Mouse (Mus musculus) G1E (cell line): ENCODE results near the gene Dmpk. TPM values are rescaled to one million over a fixed set of nuclear protein-coding genes. Genes with fewer than 3 reads are reported as not detected.
"Not testable (repeated sequence)": the region's sequence is repeated elsewhere in the genome, so short reads cannot be mapped to it uniquely, and the experiment has no call there.

Source experiments
- ATAC-seq: 2 replicates; pipeline ENCODE4 v1.8.0; 2016; ENCODE audit warnings: mild to moderate bottlenecking; ENCODE audit not compliant: insufficient number of reproducible peaks, poor library complexity, low FRiP score, severe bottlenecking; ENCODE audit errors: extremely low read depth
- DNase-seq: peaks from one replicate; pipeline ENCODE4 v3.0.0; 2012; ENCODE audit warnings: low spot score
- H3K27me3 ChIP-seq: 2 replicates; pipeline ENCODE4 v1.6.1; 2012; ENCODE audit warnings: mild to moderate bottlenecking, low read length, inconsistent platforms; ENCODE audit not compliant: insufficient read depth
- H3K36me3 ChIP-seq: replicated peaks from 2 replicates; pipeline ENCODE3; 2012; ENCODE audit warnings: mild to moderate bottlenecking, inconsistent platforms
- H3K4me1 ChIP-seq: 2 replicates; pipeline ENCODE4 v1.6.1; 2012; ENCODE audit warnings: low read depth, low read length, inconsistent platforms, mixed read lengths; ENCODE audit not compliant: insufficient read depth
- H3K4me3 ChIP-seq: 2 replicates; pipeline ENCODE4 v1.5.1; 2012; ENCODE audit warnings: low read depth, mild to moderate bottlenecking, inconsistent platforms, low read length, moderate library complexity, mixed read lengths
- H3K9me3 ChIP-seq: replicated peaks from 2 replicates; pipeline ENCODE4 v1.6.1; 2012; ENCODE audit warnings: inconsistent platforms
- CTCF ChIP-seq: IDR thresholded peaks from 2 replicates; pipeline ENCODE4 v1.5.1; 2012; ENCODE audit warnings: low read depth, low read length, inconsistent platforms, mixed read lengths
- GATA1 ChIP-seq: IDR thresholded peaks from 2 replicates; pipeline ENCODE4 v1.6.1; 2012; ENCODE audit warnings: borderline replicate concordance, low read length, inconsistent platforms, mixed read lengths
- GATA2 ChIP-seq: IDR thresholded peaks from 2 replicates; pipeline ENCODE4 v1.6.1; 2012; ENCODE audit warnings: low read depth, low read length, inconsistent platforms, borderline replicate concordance
- POLR2AphosphoS5 ChIP-seq: IDR thresholded peaks from 2 replicates; pipeline ENCODE4 v1.6.1; 2012; ENCODE audit warnings: low read depth, low read length, inconsistent platforms; ENCODE audit not compliant: insufficient replicate concordance
- TAL1 ChIP-seq: conservative IDR thresholded peaks from 2 replicates; pipeline ENCODE4 v1.6.1; 2012; ENCODE audit warnings: low read depth, low read length, inconsistent platforms, mixed read lengths
- polyA plus RNA-seq: library from polyadenylated mRNA; stranded (reverse); fragments of >175 nt; gene quantifications from 2 replicates; pipeline ENCODE4 v1.2.3, GENCODE M21; 2012
- total RNA-seq, 2 experiments: library from RNA; stranded (forward) in 1 of 2; stranded (reverse) in 1 of 2; fragments of 200-1000 nt in 1 of 2; fragments of >200 nt in 1 of 2; fragmentation: Nextera tagmentation in 1 of 2; gene quantifications; 2 replicates each; pipeline ENCODE4 v1.2.3; 2014 to 2017

Dmpk gene
- total and polyA plus RNA-seq, 3 experiments, result 7.3 to 82.1 (median 27.5) TPM

DNA sequence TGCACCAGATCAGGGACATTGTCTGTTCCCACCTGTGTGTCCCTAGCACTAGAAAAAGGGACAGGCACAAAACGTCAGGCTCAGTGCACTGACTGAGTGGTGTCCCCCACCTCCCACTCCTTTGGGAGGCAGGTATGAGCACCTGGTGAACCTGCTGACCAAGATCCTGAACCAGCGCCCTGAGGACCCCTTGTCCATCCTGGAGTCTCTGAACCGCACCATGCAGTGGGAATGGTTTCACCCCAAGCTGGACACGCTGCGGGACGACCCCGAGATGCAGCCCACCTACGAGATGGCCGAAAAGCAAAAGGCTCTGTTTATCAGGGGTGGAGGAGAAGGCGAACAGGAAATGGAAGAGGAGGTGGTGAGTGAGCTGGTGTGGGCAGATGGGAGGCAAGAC lies 26.2 kb upstream of the Dmpk start:
- peaks cover 63% of the 10 kb centered on the region for H3K36me3 ChIP-seq
- ATAC-seq, result no peak
- no peaks in the 10 kb centered on the region for H3K9me3 ChIP-seq
- H3K4me1 ChIP-seq, result no peaks in the 10 kb centered on the region
- no peak for DNase-seq
- TF ChIP-seq GATA2, result no peak
- TF ChIP-seq GATA1, result no peak
- no peak for TF ChIP-seq POLR2AphosphoS5
- no peak for TF ChIP-seq CTCF
- no peak for TF ChIP-seq TAL1
- no peak overlapping the region for H3K4me3 ChIP-seq
- H3K27me3 ChIP-seq, result peaks cover 3% of the 10 kb centered on the region; the same call in 1 of the 2 replicates

DNA sequence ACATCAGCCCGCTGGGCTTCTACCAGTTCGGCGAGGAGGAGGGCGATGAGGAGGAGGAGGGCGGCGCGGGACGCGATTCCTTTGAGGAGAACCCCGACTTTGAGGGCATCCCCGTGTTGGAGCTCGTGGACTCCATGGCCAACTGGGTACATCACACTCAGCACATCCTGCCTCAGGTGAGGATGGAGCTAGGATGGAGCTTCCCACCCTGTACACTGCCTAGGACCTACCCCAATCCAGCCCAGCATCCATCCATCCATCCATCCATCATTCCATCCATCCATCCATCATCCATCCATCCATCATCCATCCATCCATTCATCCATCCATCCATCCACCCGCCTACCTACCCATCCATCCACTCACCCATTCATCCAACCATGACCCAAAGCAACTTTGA lies 17.8 kb upstream of the Dmpk start:
- TF ChIP-seq POLR2AphosphoS5 (no peak), CTCF (no peak), GATA1 (no peak), TAL1 (no peak)
- H3K27me3 ChIP-seq, result peaks cover 32% of the 10 kb centered on the region

DNA sequence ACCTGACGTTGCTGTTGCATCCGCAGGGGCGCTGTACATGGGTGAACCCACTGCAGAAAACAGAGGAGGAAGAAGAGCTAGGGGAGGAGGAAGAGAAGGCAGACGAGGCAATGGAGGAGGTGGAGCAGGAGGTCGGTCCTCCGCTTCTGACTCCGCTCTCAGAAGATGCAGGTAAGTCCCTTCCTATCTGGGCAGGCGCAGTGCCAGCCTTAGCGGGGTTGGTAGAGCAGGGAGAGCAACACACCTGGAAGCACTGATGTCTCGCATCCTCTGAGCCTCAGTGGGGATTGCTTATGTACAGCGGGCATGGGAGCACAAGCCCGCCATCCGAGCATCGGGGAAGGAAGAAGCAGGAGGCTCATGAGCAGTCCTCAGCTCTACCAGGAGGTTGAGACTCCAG lies 16.6 kb upstream of the Dmpk start:
- TF ChIP-seq CTCF, result no peak
- TF ChIP-seq GATA1, result no peak
- no peak for TF ChIP-seq POLR2AphosphoS5
- no peak for TF ChIP-seq GATA2
- no peak for TF ChIP-seq TAL1
- Histone ChIP-seq H3K27me3 (peaks cover 32% of the 10 kb centered on the region), H3K36me3 (no peaks in the 10 kb centered on the region), H3K4me3 (no peak overlapping the region), H3K4me1 (peaks cover 5% of the 10 kb centered on the region), H3K9me3 (no peaks in the 10 kb centered on the region)
- ATAC-seq, result no peak
- no peak for DNase-seq

More for the DNA sequence above, 17.8 kb upstream of the Dmpk start:
- peaks cover 5% of the 10 kb centered on the region for H3K4me1 ChIP-seq
- no peak overlapping the region for H3K4me3 ChIP-seq
- DNase-seq, result no peak
- H3K36me3 ChIP-seq, result no peaks in the 10 kb centered on the region
- no peak for ATAC-seq
- no peaks in the 10 kb centered on the region for H3K9me3 ChIP-seq

DNA sequence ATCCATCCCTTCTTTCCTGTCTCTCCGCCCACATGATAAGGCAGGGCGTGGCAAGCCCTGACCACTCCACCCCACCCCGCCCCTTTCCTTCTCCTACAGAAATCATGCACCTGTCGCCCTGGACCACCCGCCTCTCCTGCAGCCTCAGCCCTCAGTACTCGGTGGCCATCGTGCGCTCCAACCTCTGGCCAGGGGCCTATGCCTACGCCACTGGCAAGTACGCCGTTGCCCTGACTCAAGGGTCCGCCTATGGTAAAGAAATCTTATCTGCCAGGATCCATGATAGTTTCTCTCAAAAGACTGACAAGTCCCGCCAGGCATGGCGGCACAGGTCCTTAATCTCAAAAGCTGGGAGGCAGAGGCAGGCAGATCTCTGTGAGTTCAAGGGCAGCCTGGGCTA lies 15.7 kb upstream of the Dmpk start:
- TF ChIP-seq GATA1 (no peak), TAL1 (no peak), CTCF (no peak), POLR2AphosphoS5 (no peak), GATA2 (no peak)
- ATAC-seq (no peak), DNase-seq (no peak)
- Histone ChIP-seq H3K4me1 (peaks cover 5% of the 10 kb centered on the region), H3K9me3 (no peaks in the 10 kb centered on the region), H3K4me3 (no peak overlapping the region), H3K36me3 (no peaks in the 10 kb centered on the region), H3K27me3 (peaks cover 31% of the 10 kb centered on the region)

DNA sequence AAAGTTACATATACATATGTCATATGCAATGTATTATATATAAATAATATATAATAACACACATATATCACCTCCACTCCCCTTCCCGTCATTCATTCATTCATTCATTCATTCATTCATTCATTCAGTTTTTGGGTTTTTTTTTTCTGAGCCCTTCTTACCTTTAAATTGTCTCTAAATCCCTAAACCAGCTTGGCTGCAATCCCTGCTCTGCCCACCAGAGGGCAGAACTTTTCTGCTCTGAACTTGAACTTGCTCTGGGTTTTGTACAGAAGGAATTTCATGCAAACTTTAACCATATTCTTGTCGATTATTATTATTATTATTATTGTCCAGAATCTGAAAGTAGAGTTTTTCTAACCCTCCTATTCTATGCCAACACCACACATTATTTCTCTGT lies 14.9 kb upstream of the Dmpk start:
- Histone ChIP-seq H3K4me3 (no peak overlapping the region), H3K4me1 (peaks cover 6% of the 10 kb centered on the region), H3K9me3 (no peaks in the 10 kb centered on the region), H3K36me3 (no peaks in the 10 kb centered on the region), H3K27me3 (peaks cover 31% of the 10 kb centered on the region)
- no peak for ATAC-seq
- no peak for TF ChIP-seq TAL1
- peak; percentile 49; the same call in 1 of the 2 replicates for TF ChIP-seq CTCF
- TF ChIP-seq GATA2, result no peak
- no peak for TF ChIP-seq POLR2AphosphoS5
- TF ChIP-seq GATA1, result no peak
- no peak for DNase-seq

DNA sequence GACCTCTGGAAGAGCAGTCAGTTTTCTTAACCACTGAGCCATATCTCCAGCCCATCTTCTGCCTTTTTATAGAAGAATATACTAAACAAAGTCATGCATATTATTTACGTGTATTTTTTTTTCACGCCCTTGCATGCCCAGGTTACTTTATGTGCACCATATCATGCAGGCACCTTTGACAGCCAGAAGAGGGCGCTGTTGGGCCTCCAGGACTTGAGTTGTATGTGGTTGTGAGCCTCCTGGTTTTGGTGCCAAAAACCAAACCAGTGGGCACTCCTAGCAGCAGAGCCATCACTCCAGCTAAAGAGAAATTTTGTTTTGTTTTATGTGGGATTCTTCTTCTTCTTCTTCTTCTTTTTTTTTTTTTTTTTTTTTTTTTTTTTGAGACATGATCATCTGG lies 14.1 kb upstream of the Dmpk start:
- Histone ChIP-seq H3K4me1 (peaks cover 10% of the 10 kb centered on the region), H3K36me3 (no peaks in the 10 kb centered on the region), H3K27me3 (peaks cover 28% of the 10 kb centered on the region), H3K9me3 (no peaks in the 10 kb centered on the region), H3K4me3 (no peak overlapping the region)
- DNase-seq (no peak), ATAC-seq (no peak)
- no peak for TF ChIP-seq TAL1
- no peak for TF ChIP-seq GATA2
- TF ChIP-seq POLR2AphosphoS5, result no peak
- no peak for TF ChIP-seq CTCF
- no peak for TF ChIP-seq GATA1

DNA sequence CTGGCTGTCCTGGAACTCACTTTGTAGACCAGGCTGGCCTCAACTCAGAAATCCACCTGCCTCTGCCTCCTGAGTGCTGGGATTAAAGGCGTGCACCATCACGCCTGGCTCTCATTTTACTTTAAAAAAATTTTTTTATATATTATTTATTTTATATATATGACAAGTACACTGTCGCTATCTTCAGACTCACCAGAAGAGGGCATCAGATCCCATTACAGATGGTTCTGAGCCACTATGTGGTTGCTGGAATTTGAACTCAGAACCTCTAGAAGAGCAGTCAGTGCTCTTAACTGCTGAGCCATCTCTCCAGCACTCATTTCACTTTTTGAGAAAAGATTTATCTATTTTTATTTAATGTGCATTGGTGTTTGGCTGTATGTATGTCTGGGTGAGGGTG lies 12.6 kb upstream of the Dmpk start:
- H3K9me3 ChIP-seq, H3K4me3 ChIP-seq, ATAC-seq, H3K36me3 ChIP-seq, DNase-seq: not testable (repeated sequence)
- peaks cover 14% of the 10 kb centered on the region for H3K27me3 ChIP-seq
- peaks cover 20% of the 10 kb centered on the region for H3K4me1 ChIP-seq
